Mouse (Mus musculus): ENCODE measurements around the gene Clspn. TPM values are rescaled to one million over a fixed set of nuclear protein-coding genes. Genes with fewer than 3 reads are reported as not detected.
A peak's percentile ranks its signal among the peaks of the same experiment; 100 is the strongest.

Clspn gene
- total RNA-seq, 1 experiment from 2014 or later: 80.7 TPM

GRCm38 (mm10) chr4:126609606-126610181 lies 53.0 kb downstream of the Clspn start, which contains the start of gene 5730409E04Rik:
Gene 5730409E04Rik, plus strand, starts transcription at chr4:126609818.
- peak; percentile 38 to 61; a peak in 3 of 4 replicates for ATAC-seq (replicated peaks in 1 of 2; ENCODE audit: insufficient read depth in 1 of 2, low FRiP score in 2 of 2, low TSS enrichment in 1 of 2, low read depth in 1 of 2, poor library complexity in 2 of 2, severe bottlenecking in 2 of 2)

GRCm38 (mm10) chr4:126611991-126612390 lies 55.3 kb downstream of the Clspn start:
- ATAC-seq (replicated peaks in 1 of 2; ENCODE audit: insufficient read depth in 1 of 2, low FRiP score in 2 of 2, low TSS enrichment in 1 of 2, low read depth in 1 of 2, poor library complexity in 2 of 2, severe bottlenecking in 2 of 2): no peak

GRCm38 (mm10) chr4:126616312-126616711 lies 59.6 kb downstream of the Clspn start:
- no peak for ATAC-seq (replicated peaks in 1 of 2; ENCODE audit: insufficient read depth in 1 of 2, low FRiP score in 2 of 2, low TSS enrichment in 1 of 2, low read depth in 1 of 2, poor library complexity in 2 of 2, severe bottlenecking in 2 of 2)

- peak in 1 of 2 experiments; percentile 50; a peak in 2 of 4 replicates for ATAC-seq (replicated peaks in 1 of 2; ENCODE audit: insufficient read depth in 1 of 2, low FRiP score in 2 of 2, low TSS enrichment in 1 of 2, low read depth in 1 of 2, poor library complexity in 2 of 2, severe bottlenecking in 2 of 2)
Observed at GRCm38 (mm10) chr4:126619691-126620330, 63.1 kb downstream of the Clspn start.

GRCm38 (mm10) chr4:126620349-126620874 lies 63.7 kb downstream of the Clspn start:
- ATAC-seq (replicated peaks in 1 of 2; ENCODE audit: insufficient read depth in 1 of 2, low FRiP score in 2 of 2, low TSS enrichment in 1 of 2, low read depth in 1 of 2, poor library complexity in 2 of 2, severe bottlenecking in 2 of 2): peak; percentile 48 to 50; a peak in 3 of 4 replicates

GRCm38 (mm10) chr4:126627021-126627681 lies 70.4 kb downstream of the Clspn start:
- ATAC-seq (replicated peaks in 1 of 2; ENCODE audit: insufficient read depth in 1 of 2, low FRiP score in 2 of 2, low TSS enrichment in 1 of 2, low read depth in 1 of 2, poor library complexity in 2 of 2, severe bottlenecking in 2 of 2): peak; percentile 48 to 54; a peak in 3 of 4 replicates

GRCm38 (mm10) chr4:126631922-126632321 lies 75.2 kb downstream of the Clspn start:
- no peak for ATAC-seq (replicated peaks in 1 of 2; ENCODE audit: insufficient read depth in 1 of 2, low FRiP score in 2 of 2, low TSS enrichment in 1 of 2, low read depth in 1 of 2, poor library complexity in 2 of 2, severe bottlenecking in 2 of 2)

GRCm38 (mm10) chr4:126632668-126633067 lies 75.9 kb downstream of the Clspn start:
- no peak for ATAC-seq (replicated peaks in 1 of 2; ENCODE audit: insufficient read depth in 1 of 2, low FRiP score in 2 of 2, low TSS enrichment in 1 of 2, low read depth in 1 of 2, poor library complexity in 2 of 2, severe bottlenecking in 2 of 2)

GRCm38 (mm10) chr4:126636330-126636729 lies 79.6 kb downstream of the Clspn start:
- no peak for ATAC-seq (replicated peaks in 1 of 2; ENCODE audit: insufficient read depth in 1 of 2, low FRiP score in 2 of 2, low TSS enrichment in 1 of 2, low read depth in 1 of 2, poor library complexity in 2 of 2, severe bottlenecking in 2 of 2)

- ATAC-seq (replicated peaks in 1 of 2; ENCODE audit: insufficient read depth in 1 of 2, low FRiP score in 2 of 2, low TSS enrichment in 1 of 2, low read depth in 1 of 2, poor library complexity in 2 of 2, severe bottlenecking in 2 of 2): no peak
Observed at GRCm38 (mm10) chr4:126637446-126637845, 80.7 kb downstream of the Clspn start.

- ATAC-seq (replicated peaks in 1 of 2; ENCODE audit: insufficient read depth in 1 of 2, low FRiP score in 2 of 2, low TSS enrichment in 1 of 2, low read depth in 1 of 2, poor library complexity in 2 of 2, severe bottlenecking in 2 of 2): no peak
Observed at GRCm38 (mm10) chr4:126639339-126639738, 82.6 kb downstream of the Clspn start.

GRCm38 (mm10) chr4:126641901-126642300 lies 85.2 kb downstream of the Clspn start:
- no peak for ATAC-seq (replicated peaks in 1 of 2; ENCODE audit: insufficient read depth in 1 of 2, low FRiP score in 2 of 2, low TSS enrichment in 1 of 2, low read depth in 1 of 2, poor library complexity in 2 of 2, severe bottlenecking in 2 of 2)

Other genes with a start within 250 kb of the Clspn start
- gene Adprhl2, start 235.2 kb upstream of the Clspn start, total RNA-seq (2017): 27.8 and 30.4 TPM in 2 replicates
- not detected in 2 replicates for gene Tekt2, start 231.2 kb upstream of the Clspn start, total RNA-seq (2017)
- gene Ago3, start 127.4 kb upstream of the Clspn start, total RNA-seq (2017): 7.5 and 13.1 TPM in 2 replicates
- 42.6 and 43.5 TPM in 2 replicates for gene Ago1, start 88.4 kb upstream of the Clspn start, total RNA-seq (2017)
- gene Ago4, start 23.5 kb upstream of the Clspn start, total RNA-seq (2017): 6.3 and 9.4 TPM in 2 replicates
- 7.6 and 15.5 TPM in 2 replicates for gene 5730409E04Rik, start 52.9 kb downstream of the Clspn start, total RNA-seq (2017)
- 106 and 109 TPM in 2 replicates for gene Psmb2, start 120.7 kb downstream of the Clspn start, total RNA-seq (2017)
- not detected in 2 replicates for gene Tfap2e, start 179.3 kb downstream of the Clspn start, total RNA-seq (2017)
- 6.6 and 10.5 TPM in 2 replicates for gene Ncdn, start 196.5 kb downstream of the Clspn start, total RNA-seq (2017)
- 19.9 and 27.1 TPM in 2 replicates for gene AU040320, start 196.6 kb downstream of the Clspn start, total RNA-seq (2017)

Measured in hematopoietic stem cell, adult 5-6 weeks (primary cell).